Mouse (Mus musculus): ENCODE results near the gene Ubxn4. TPM values are rescaled to one million over a fixed set of nuclear protein-coding genes. Genes with fewer than 3 reads are reported as not detected.
"Not testable (repeated sequence)": the region's sequence is repeated elsewhere in the genome, so short reads cannot be mapped to it uniquely, and the experiment has no call there.

Gene Ubxn4
- polyA plus RNA-seq, 1 experiment from 2014 or later: 81.0 TPM

DNA sequence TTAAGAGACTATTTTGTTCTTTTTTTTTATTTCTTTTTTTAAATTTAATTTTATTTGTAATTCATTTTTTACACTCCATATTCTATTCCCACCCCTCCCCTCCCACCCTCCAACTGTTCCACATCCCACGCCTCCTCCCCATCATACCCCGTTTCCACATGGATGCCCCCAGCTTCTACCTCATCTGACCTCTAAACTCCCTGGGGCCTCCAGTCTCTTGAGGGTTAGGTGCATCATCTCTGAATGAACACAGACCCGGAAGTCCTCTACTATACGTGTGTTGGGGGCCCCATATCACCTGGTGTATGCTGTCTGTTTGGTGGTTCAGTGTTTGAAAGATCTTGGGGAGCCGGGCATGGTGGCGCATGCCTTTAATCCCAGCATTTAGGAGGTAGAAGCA lies 75.5 kb downstream of the Ubxn4 start:
- not testable (repeated sequence) for H3K27me3 ChIP-seq; ATAC-seq; H3K9me3 ChIP-seq (replicated peaks); H3K4me2 ChIP-seq; H3K4me3 ChIP-seq; H3K36me3 ChIP-seq (ENCODE audit: poor library complexity, severe bottlenecking); H3K4me1 ChIP-seq; H3K27ac ChIP-seq; H3K9ac ChIP-seq
- WGBS: 87% methylated on average over 6 of the region's 6 CpGs

DNA sequence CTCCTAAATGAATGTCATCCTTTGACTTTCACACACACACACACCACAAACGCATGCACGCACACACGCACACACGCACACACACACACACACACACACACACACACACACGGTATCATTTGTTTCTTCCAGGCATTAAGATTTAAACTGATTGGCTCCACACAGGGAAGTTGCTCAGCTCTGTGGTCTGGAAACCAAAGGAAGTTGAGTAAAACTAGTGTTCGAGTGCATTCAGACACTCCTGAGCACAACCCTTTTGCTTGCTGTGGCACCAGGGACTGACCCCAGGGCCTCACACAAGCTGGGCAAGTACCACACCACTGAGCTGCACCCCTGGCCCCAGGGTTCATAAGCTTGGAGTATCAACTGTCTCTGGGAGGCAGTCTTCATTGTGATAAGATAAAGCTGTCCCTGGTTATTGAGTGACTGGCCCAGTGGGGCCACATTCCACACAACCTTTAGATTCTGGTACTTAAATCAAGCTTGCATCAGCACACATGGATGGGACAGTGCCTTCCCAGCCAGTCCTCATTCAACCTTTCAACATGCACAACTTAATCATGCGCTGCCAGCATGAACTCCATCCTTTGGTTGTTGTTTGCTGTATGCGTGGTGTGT lies 79.4 kb downstream of the Ubxn4 start:
- Histone ChIP-seq H3K9me3 (replicated peaks) (no peaks in the 10 kb centered on the region), H3K4me2 (no peak overlapping the region), H3K36me3 (ENCODE audit: poor library complexity, severe bottlenecking) (peaks cover 20% of the 10 kb centered on the region), H3K4me1 (no peaks in the 10 kb centered on the region), H3K9ac (no peak overlapping the region), H3K27me3 (no peaks in the 10 kb centered on the region), H3K4me3 (no peak overlapping the region), H3K27ac (no peak overlapping the region)
- ATAC-seq: no peak
- 92% methylated on average over 8 of the region's 8 CpGs for WGBS

DNA sequence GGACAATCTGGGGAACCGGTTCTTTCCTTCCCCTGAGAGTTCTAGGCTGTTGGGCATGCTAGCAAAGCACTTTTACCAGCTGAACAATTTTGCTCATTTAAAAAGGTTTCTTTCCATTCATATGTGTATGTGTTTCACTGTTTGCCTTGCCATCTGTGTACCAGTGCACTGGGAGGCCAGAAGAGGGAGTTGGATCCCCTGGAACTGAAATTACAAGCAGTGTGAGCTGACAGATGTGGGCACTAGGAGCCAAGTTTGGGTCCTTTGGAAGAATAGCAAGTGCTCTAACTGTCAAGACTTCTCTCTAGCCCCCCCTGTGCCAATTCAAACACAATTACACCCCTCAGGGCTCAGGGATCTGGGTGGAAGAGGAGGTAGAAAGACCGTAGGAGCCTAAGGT lies 81.0 kb downstream of the Ubxn4 start:
- H3K27me3 ChIP-seq: no peaks in the 10 kb centered on the region
- no peak overlapping the region for H3K9ac ChIP-seq
- H3K4me2 ChIP-seq: no peak overlapping the region
- H3K36me3 ChIP-seq (ENCODE audit: poor library complexity, severe bottlenecking): peaks cover 28% of the 10 kb centered on the region
- no peaks in the 10 kb centered on the region for H3K9me3 ChIP-seq (replicated peaks)
- no peak overlapping the region for H3K27ac ChIP-seq
- no peak overlapping the region for H3K4me3 ChIP-seq
- 86% methylated on average over 2 of the region's 2 CpGs for WGBS
- no peaks in the 10 kb centered on the region for H3K4me1 ChIP-seq
- peak; percentile 41; the same call in 1 of the 2 replicates for ATAC-seq

DNA sequence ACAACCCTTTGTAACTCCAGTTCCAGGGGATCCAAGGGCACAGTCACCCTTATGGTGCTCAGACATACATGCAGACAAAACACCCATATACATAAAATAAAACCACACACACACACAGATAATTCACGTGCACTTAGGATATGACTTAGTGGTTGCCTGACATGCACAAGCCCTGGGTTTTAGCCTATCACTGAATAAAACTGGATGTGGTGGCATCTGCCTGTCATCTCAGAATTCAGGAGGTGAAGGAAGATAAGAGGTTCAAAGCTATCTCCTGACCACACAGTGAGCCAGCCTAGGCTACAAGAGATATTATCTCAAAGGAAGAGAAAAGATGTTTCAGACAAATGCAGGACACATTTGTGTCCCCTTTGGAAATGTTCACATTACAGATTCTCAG lies 83.4 kb downstream of the Ubxn4 start:
- Histone ChIP-seq H3K9ac (no peak overlapping the region), H3K4me1 (no peaks in the 10 kb centered on the region), H3K27me3 (no peaks in the 10 kb centered on the region), H3K4me2 (no peak overlapping the region), H3K36me3 (ENCODE audit: poor library complexity, severe bottlenecking) (peaks cover 51% of the 10 kb centered on the region), H3K27ac (no peak overlapping the region), H3K9me3 (replicated peaks) (no peaks in the 10 kb centered on the region), H3K4me3 (no peak overlapping the region)
- no peak for ATAC-seq
- 97% methylated on average over 1 of the region's 1 CpGs for WGBS

DNA sequence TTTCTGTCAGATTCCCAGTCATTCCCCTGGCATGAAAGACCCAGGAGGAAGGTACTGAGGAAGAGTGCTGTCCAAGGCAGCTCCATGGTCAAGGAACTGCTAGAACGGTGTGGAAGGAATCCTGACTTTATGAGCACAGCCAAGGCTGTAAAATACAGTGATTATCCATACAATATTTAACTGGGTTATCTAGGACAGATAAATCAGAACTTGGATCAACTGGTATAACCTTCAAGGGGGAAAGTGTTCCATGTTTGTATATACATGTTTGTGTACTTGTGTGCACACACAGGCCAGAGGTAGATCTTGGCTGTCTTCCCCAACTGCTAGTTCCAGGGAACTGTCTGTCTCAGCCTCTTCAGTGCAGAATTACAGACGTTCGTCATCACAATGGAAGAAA lies 84.5 kb downstream of the Ubxn4 start, which contains the start of gene Lct:
Lct (minus strand) TSS at position 101 of the 400 bp plus-strand sequence.
- no peak within 1 kb of the TSS for H3K27ac ChIP-seq
- H3K27me3 ChIP-seq: no peaks in the 10 kb centered on the region
- no peak within 1 kb of the TSS for H3K4me3 ChIP-seq
- no peak for ATAC-seq
- peaks cover 62% of the 10 kb centered on the region for H3K36me3 ChIP-seq (ENCODE audit: poor library complexity, severe bottlenecking)
- H3K4me2 ChIP-seq: no peak within 1 kb of the TSS
- no peaks in the 10 kb centered on the region for H3K4me1 ChIP-seq
- no peaks in the 10 kb centered on the region for H3K9me3 ChIP-seq (replicated peaks)
- 76% methylated on average over 3 of the region's 3 CpGs for WGBS
- no peak within 1 kb of the TSS for H3K9ac ChIP-seq

MicroRNAs within 50 kb of the gene (microRNA counts, 519-probe panel; counts per million panel counts)
- microRNA mmu-miR-128: 4,191 counts per million, percentile 80 among the panel's probes with 10 or more counts

Small RNA genes within 50 kb of the gene (microRNA-seq; reads per million reads assigned to microRNA genes)
- gene Mir128-1: 653 reads per million, percentile 74 among the genes with 10 or more reads in this experiment

Other genes starting within 250 kb of the Ubxn4 start
- gene Zranb3, start 140.9 kb upstream of the Ubxn4 start, polyA plus RNA-seq (2015; fragmentation: Nextera tagmentation; extraction: Ambion mirVana): 7.8 and 8.0 TPM in 2 replicates
- 109 and 118 TPM in 2 replicates for gene R3hdm1, start 140.7 kb upstream of the Ubxn4 start, polyA plus RNA-seq (2015; fragmentation: Nextera tagmentation; extraction: Ambion mirVana)
- gene Lct, start 84.4 kb downstream of the Ubxn4 start, polyA plus RNA-seq (2015; fragmentation: Nextera tagmentation; extraction: Ambion mirVana): 0.10 and 0.42 TPM in 2 replicates
- 172 and 197 TPM in 2 replicates for gene Mcm6, start 115.7 kb downstream of the Ubxn4 start, polyA plus RNA-seq (2015; fragmentation: Nextera tagmentation; extraction: Ambion mirVana)
- 146 and 156 TPM in 2 replicates for gene Dars, start 173.4 kb downstream of the Ubxn4 start, polyA plus RNA-seq (2015; fragmentation: Nextera tagmentation; extraction: Ambion mirVana)